In the genomic region with DNA sequence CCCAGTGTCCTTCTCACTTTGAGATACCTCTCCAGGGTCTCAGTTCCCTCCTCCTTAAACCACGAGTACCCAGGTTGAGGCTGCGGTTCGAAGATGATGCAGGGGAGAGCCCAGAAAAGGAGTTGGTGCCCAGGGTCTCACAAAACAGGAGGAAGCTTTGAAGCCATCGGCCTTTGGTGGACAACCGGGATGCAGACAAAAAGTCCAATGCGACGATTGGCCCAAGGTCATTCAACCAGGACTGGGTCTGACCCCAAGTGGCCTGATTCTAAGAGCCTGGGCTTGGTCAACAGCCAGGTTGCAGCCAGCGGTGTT, we compare ENCODE assay signal across 1 mouse cellular context.
TF ChIP-seq lines count a peak whose summit lies in the region.

No protein-coding gene starts in this region.

TF ChIP-seq in CH12.LX, 34 proteins besides CTCF, POLR2A, EP300 and RAD21 (continued from another document):
- TF ChIP-seq SIN3A (IDR thresholded peaks at IDR 0.05; ENCODE audit: low read length) (no peak), USF1 (IDR thresholded peaks at IDR 0.05; ENCODE audit: low read depth, low read length) (no peak), ZC3H11A (IDR thresholded peaks at IDR 0.05; ENCODE audit: low read depth, low read length) (no peak)
